Mouse (Mus musculus) kidney, postnatal 0 days (tissue): Measurements from ENCODE around the gene Htr6. TPM values are rescaled to one million over a fixed set of nuclear protein-coding genes. Genes with fewer than 3 reads are reported as not detected.
A peak's percentile ranks its signal among the peaks of the same experiment; 100 is the strongest.

Experiments
- ATAC-seq: fragments of 200-750 bp; cut with Nextera tagmentation; replicated peaks from 2 replicates; pipeline ENCODE4 v1.8.0; 2017; ENCODE audit warnings: low read depth, moderate number of reproducible peaks, moderate TSS enrichment, moderate library complexity; ENCODE audit not compliant: low FRiP score
- DNase-seq: peaks from one replicate; pipeline ENCODE4 v3.0.0-alpha.2; 2016; ENCODE audit warnings: low spot score
- H3K27ac ChIP-seq: fragments of 300-500 bp; sonication (generic); 2 replicates; pipeline ENCODE4 v1.5.1; 2014; ENCODE audit warnings: mild to moderate bottlenecking
- H3K27me3 ChIP-seq: fragments of 300-500 bp; sonication (generic); 2 replicates; pipeline ENCODE4 v1.6.1; 2014; ENCODE audit warnings: low read length, mixed read lengths; ENCODE audit not compliant: insufficient read depth
- H3K36me3 ChIP-seq: fragments of 300-500 bp; sonication (generic); 2 replicates; pipeline ENCODE4 v1.6.1; 2014; ENCODE audit warnings: low read length, mixed read lengths; ENCODE audit not compliant: insufficient read depth
- H3K4me1 ChIP-seq: fragments of 300-500 bp; sonication (generic); replicated peaks from 2 replicates; pipeline ENCODE4 v1.6.1; 2014; ENCODE audit warnings: antibody characterized with exemption, low read length, mixed read lengths; ENCODE audit not compliant: insufficient read depth
- H3K4me2 ChIP-seq: fragments of 300-500 bp; sonication (generic); 2 replicates; pipeline ENCODE4 v1.6.1; 2014; ENCODE audit warnings: mild to moderate bottlenecking, low read length, moderate library complexity, mixed read lengths
- H3K4me3 ChIP-seq: fragments of 300-500 bp; sonication (generic); replicated peaks from 2 replicates; pipeline ENCODE4 v1.5.1; 2014; ENCODE audit warnings: low read depth, low read length
- H3K9ac ChIP-seq: fragments of 300-500 bp; sonication (generic); 2 replicates; pipeline ENCODE4 v1.6.1; 2014; ENCODE audit warnings: low read depth, low read length
- H3K9me3 ChIP-seq: fragments of 300-500 bp; sonication (generic); replicated peaks from 2 replicates; pipeline ENCODE4 v1.6.1; 2016; ENCODE audit warnings: low read length, inconsistent platforms, mixed read lengths
- CTCF ChIP-seq: IDR thresholded peaks from 2 replicates; pipeline ENCODE4 v1.5.1; 2016; ENCODE audit warnings: antibody characterized with exemption, low read depth, mild to moderate bottlenecking, moderate library complexity
- WGBS: fragments of 180-500 bp; shearing (Covaris S2); extraction: QIAGEN DNeasy Blood & Tissue Kit; methylation state at CpG from one replicate; pipeline ENCODE4 v1.1.7; 2014; 5-methylcytosine and 5-hydroxymethylcytosine counted together
- polyA plus RNA-seq: library from polyadenylated mRNA; unstranded; fragments of >200 nt; fragmentation: Nextera tagmentation; extraction: Ambion mirVana; gene quantifications from 2 replicates; pipeline ENCODE4 v1.2.1, GENCODE M21; 2015

Gene Htr6
- polyA plus RNA-seq, 1 experiment from 2014 or later, result 0.12 TPM

DNA sequence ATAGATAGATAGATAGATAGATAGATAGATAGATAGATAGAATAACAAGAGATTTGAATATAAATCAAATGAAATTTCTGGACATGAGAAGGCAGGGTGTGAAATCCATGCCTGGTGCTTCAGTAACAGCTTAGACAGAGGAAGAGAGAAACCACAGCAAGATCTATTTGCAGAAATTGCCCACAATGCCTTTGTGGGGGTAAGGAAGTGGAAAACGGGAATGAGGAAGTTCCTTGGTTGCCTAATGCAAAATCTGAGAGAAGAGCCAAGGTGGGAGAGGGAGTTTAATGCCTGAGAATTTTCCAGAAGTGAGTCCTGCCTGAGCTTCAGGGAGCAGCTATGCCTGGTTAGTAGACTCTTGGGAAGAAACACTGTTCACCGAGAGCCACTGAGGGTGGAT, 31.8 kb downstream of the Htr6 start:
- TF ChIP-seq CTCF, result no peak
- H3K27me3 ChIP-seq, result no peaks in the 10 kb centered on the region
- no peak overlapping the region for H3K4me3 ChIP-seq
- H3K36me3 ChIP-seq, result no peaks in the 10 kb centered on the region
- no peak overlapping the region for H3K9ac ChIP-seq
- H3K4me1 ChIP-seq, result 0 out of 2 replicates have a peak, but pooled peaks cover 8% of the 10 kb centered on the region
- DNase-seq, result no peak
- H3K4me2 ChIP-seq, result no peak overlapping the region
- no peak for ATAC-seq
- WGBS, result 71% methylated on average over 2 of the region's 2 CpGs
- H3K27ac ChIP-seq, result no peak overlapping the region
- no peaks in the 10 kb centered on the region for H3K9me3 ChIP-seq

DNA sequence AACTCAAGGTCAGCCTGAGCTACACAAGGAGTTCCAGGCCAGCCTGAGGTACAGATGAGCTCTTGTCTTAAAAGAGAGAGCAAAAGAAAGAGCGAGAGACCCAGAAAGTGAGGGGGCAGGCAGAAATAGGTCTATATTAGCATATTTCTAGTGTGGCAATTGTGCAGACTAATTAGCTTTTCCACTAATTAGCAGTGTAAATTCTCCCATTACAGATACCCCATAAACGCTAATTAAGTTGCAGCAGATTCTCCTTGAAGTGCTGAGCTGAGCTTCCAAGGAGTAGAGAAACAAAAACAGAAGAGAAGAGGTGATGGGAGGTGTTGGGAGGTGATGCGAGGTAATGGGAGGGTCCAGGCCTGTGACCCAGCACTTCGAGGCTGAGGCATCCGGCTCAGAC, 32.8 kb downstream of the Htr6 start:
- WGBS, result 70% methylated on average over 5 of the region's 5 CpGs
- Histone ChIP-seq H3K4me1 (0 out of 2 replicates have a peak, but pooled peaks cover 10% of the 10 kb centered on the region), H3K9me3 (no peaks in the 10 kb centered on the region), H3K4me2 (no peak overlapping the region), H3K9ac (no peak overlapping the region), H3K27me3 (no peaks in the 10 kb centered on the region), H3K36me3 (no peaks in the 10 kb centered on the region), H3K4me3 (no peak overlapping the region), H3K27ac (no peak overlapping the region)
- DNase-seq (no peak), ATAC-seq (no peak)
- TF ChIP-seq CTCF, result no peak

DNA sequence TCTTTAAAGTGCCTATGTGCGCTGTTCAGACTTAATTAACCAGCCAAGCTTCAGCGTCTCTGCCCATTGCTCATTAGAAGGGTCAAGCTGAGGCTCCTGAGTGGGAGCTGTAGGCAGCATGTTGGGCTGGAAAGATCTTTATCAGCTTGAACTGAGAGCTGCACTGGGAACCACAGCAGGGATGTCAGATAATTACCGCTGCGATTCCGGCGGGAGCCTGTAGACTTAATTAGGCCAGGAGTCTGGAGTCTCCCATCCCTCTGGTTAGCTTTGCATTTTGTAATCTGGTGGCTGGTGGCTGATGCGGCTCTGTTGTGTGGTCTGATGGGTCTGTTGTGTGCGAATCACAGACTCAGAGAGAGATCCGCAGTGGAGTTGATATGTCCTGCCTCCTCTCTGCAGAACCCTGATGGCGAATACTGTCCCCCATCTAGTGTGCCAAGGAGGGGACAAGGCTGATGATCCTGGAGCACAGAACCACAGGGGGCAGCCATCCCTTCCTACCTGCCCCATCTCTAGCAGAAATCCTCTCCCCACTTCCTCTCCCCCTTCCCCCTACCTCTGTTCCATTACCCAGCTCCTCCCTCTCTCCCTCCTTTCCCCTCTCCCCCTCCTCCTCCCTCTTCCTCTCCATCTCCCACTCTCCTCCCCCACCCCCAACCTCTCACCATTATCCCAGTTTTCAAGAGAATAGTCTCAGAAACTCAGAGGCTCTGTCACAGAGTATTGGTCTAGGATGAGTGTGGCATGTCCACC, 35.1 kb downstream of the Htr6 start:
- Histone ChIP-seq H3K9me3 (no peaks in the 10 kb centered on the region), H3K27me3 (no peaks in the 10 kb centered on the region), H3K4me3 (no peak overlapping the region), H3K27ac (no peak overlapping the region), H3K9ac (no peak overlapping the region), H3K4me1 (0 out of 2 replicates have a peak, but pooled peaks cover 13% of the 10 kb centered on the region), H3K4me2 (no peak overlapping the region), H3K36me3 (0 out of 2 replicates have a peak, but pooled peaks cover 3% of the 10 kb centered on the region)
- 14% methylated on average over 10 of the region's 10 CpGs for WGBS
- no peak for TF ChIP-seq CTCF
- ATAC-seq (no peak), DNase-seq (peak; percentile 4)

DNA sequence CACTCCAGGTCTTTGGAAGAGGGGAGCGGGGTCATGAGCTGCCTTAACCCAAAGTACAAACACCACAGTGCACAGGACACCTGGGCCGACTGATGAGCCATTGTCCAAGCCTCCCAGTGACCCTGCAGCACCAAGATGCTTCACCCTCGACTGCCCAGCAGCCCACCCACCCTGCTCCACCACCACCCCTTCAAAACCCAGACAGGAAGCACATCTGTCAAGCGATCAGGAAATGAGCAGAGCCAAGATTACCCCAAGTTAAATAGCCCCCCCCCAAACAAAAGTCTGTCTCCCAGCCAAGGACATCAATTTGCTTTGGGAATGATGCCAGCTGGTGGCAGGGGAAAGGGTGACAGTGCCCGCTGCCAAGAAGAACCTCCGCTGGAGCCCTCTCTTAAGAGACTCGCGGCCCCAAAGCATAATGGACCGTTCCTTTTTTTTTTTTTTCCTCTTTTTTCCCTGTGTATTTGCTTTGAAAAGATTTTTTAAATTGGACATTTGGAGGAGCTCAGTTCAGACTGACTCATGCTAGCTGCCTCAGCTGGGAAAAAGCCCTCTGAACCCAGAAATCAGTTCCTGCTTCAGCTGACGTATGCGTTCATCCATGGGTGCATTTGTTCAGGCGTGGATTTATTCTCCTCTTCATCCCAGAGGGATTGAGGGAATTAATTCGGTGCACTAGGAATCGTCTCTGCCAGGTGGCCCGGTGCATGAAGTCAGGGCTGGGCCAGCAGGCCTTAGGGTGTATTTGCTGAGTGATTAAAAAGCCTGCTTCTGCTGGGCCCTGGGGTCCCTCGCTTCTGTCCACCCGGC, 37.4 kb downstream of the Htr6 start:
- Histone ChIP-seq H3K4me1 (0 out of 2 replicates have a peak, but pooled peaks cover 13% of the 10 kb centered on the region), H3K4me2 (no peak overlapping the region), H3K4me3 (no peak overlapping the region), H3K27me3 (no peaks in the 10 kb centered on the region), H3K36me3 (0 out of 2 replicates have a peak, but pooled peaks cover 3% of the 10 kb centered on the region), H3K9ac (no peak overlapping the region), H3K27ac (no peak overlapping the region), H3K9me3 (no peaks in the 10 kb centered on the region)
- WGBS, result 43% methylated on average over 17 of the region's 17 CpGs
- ATAC-seq, result peak; percentile 33; the same call in 1 of the 2 replicates
- peak; percentile 34 for DNase-seq
- TF ChIP-seq CTCF, result no peak

DNA sequence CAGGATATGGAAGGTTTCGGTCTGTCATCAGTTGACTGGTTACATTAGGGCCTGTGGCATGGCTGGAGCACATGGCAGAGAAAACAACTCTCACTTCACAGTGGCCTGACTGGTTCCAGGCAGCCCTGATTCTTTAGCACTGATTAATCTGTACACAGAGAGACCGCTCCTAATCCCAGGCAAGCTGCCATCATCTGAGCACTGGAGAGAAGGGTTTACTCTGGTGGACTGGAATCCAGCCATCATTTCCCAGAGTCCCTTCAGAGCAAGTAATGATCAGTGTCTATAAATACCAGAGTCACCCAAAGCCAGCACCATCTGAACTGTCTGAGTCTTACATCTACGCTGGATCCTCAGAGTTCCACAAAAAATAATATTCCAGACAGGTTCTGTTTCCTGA, 39.6 kb downstream of the Htr6 start:
- DNase-seq (no peak), ATAC-seq (no peak)
- H3K27me3 ChIP-seq, result no peaks in the 10 kb centered on the region
- no peaks in the 10 kb centered on the region for H3K9me3 ChIP-seq
- no peak overlapping the region for H3K27ac ChIP-seq
- H3K36me3 ChIP-seq, result 0 out of 2 replicates have a peak, but pooled peaks cover 3% of the 10 kb centered on the region
- 0 out of 2 replicates have a peak, but pooled peaks cover 13% of the 10 kb centered on the region for H3K4me1 ChIP-seq
- TF ChIP-seq CTCF, result no peak
- no peak overlapping the region for H3K4me3 ChIP-seq
- H3K9ac ChIP-seq, result no peak overlapping the region
- H3K4me2 ChIP-seq, result no peak overlapping the region
- 95% methylated on average over 3 of the region's 3 CpGs for WGBS

DNA sequence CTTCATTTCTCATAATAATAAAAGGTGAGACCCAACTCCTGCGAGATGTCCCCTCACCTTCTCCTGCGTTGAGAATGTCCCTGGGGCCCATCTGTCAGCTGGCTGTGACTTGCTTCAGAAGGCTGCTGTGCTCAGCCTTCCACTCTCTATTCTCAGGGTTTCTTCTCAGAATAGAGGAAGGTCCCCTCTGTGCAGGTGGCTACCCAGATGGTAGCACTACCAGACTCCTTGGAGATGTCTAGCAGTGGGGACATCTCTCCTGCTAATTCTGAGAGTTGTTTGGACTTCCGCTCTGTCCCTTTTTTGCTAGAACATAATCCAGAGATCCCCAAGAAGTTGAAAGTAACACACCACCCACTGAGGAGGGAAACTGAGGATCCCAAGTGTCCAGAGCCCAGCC, 40.4 kb downstream of the Htr6 start:
- no peak overlapping the region for H3K4me2 ChIP-seq
- ATAC-seq, result no peak
- TF ChIP-seq CTCF, result no peak
- DNase-seq, result no peak
- 0 out of 2 replicates have a peak, but pooled peaks cover 11% of the 10 kb centered on the region for H3K4me1 ChIP-seq
- no peak overlapping the region for H3K4me3 ChIP-seq
- H3K36me3 ChIP-seq, result 0 out of 2 replicates have a peak, but pooled peaks cover 3% of the 10 kb centered on the region
- no peaks in the 10 kb centered on the region for H3K9me3 ChIP-seq
- 90% methylated on average over 3 of the region's 3 CpGs for WGBS
- no peaks in the 10 kb centered on the region for H3K27me3 ChIP-seq
- no peak overlapping the region for H3K27ac ChIP-seq
- no peak overlapping the region for H3K9ac ChIP-seq
